Mouse (Mus musculus): ENCODE measurements around the gene Syce3.
A peak's percentile ranks its signal among the peaks of the same experiment; 100 is the strongest.

Gene Syce3

DNA sequence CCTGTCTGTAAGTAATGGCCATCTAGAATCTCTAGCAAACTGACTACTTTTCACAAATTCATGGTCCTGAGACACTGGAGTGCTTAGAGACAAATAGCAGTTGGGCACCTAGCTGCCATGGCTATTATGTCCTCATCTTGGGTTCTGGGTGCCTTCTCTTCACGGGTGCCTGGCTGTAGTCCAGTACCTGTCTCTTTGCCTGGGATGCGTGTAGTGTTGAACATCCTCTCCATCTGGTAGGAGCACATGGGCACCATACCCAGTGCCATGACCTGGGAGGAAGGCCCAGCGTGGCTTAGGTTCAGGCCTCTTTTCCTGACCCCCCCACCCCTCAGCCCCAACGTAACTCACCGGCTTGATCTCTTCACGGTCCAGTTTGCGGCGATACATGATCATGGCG is 11.6 kb upstream of the Syce3 start:
- no peak for DNase-seq (ENCODE audit: low spot score)

DNA sequence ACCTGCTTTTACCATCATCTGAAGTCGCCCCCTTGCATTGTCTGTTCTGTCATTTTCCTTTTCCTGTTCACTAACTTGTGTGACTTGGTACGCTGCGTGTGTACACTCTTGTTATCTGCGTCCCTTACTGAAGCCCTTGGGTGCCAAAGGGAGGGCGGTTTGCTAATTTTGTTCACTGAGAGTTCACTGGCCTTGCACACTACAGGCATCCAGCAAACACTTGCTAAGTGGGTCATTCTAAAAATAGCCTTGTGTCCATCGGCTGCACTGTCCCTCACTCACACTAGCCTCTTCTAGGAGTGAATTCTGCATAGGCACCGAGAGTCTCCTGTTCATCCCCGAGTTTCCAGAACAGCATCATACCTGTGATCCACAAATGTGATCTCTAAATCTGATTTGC is 5.0 kb upstream of the Syce3 start:
- DNase-seq (ENCODE audit: low spot score), result no peak

DNA sequence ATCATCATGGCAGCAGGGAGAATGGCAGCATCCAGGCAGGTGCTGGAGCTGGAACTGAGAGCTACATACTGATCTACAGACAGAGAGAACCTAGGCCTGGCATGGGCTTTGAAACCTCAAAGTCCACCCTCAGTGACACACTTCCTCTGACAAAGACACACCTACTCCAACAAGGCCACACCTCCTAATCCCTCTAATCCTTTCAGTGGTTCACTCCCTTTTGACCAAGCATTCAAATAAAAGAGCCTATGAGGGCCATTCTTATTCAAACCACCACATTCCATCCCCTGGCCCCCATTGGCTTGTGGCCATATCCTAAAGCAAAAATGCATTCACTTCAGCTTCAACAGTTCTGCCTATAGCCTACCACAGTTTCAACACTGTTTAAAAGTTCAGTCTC is 3.6 kb downstream of the Syce3 start:
- no peak for DNase-seq (ENCODE audit: low spot score)

DNA sequence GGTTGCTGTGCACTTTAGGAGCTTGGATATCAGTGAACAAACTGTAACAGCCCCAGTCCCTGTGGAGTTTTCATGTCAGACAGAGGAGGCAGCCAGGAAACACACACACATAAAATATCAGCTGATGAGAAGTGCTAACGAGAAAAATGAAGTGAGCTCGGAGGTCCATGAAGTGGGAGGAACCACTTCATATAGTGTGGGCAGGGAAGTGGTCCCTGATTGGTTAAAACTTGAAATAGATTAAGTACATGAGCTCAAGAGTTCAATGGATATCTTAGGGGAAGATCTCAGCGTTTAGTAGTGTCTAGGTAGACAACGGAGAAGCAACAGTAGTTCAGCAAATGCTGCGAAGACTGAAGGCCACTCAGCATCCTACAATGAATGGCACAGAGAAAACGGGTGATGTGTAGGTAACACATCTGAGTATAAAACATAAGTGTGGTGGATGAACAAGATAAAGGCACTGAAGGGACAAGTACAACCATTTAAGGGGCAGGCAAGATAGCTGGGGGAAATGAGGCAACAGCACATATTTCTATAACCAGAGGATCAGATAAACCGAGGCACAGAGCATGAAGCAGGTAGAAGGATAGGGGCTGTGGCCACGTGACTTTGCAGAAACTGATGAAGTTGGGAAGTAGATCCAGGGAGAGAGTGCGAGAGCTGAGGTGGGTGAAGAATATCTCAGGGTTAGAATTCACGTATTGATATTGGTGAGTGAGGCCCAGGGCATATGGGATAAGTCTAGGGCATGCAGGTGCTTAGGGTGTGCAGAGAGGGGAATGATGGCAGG is 5.3 kb downstream of the Syce3 start:
- DNase-seq (ENCODE audit: low spot score), result no peak

DNA sequence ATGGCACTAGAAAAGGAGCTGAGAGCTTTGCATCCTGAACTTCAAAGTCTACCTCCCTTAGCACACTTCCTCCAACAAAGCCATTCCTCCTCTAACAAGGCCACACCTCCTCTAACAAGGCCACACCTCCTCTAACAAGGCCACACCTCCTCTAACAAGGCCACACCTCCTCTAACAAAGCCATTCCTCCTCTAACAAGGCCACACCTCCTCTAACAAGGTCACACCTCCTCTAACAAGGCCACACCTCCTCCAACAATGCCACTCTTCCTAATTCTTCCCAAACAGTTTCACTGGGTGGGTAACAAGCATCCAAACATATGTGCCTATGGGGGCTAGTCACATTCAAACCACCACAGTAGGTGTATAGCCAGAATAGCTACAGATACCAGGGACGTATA is 7.8 kb downstream of the Syce3 start:
- DNase-seq (ENCODE audit: low spot score), result no peak

DNA sequence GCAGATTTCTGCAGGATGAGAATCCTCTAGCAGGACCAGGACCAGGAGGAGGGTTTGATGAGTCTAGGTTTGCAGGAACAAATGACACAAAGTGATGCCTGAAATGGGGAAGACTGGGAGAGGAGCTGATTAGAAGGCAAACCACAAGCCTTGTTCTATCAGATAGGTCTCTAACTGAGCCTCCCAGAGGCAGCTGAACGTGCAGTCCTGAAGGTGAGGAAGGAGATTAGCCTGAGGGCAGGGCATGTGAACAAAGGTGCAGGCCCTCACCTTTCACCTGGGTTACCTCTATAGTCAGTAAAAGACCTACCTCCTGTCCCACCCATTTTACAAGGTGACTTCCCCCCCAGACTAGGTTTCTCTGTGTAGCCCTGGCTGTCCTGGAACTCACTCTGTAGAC is 10.6 kb downstream of the Syce3 start:
- no peak for DNase-seq (ENCODE audit: low spot score)

GRCm38 (mm10) chr15:89398146-89398545 is 12.2 kb downstream of the Syce3 start:
- DNase-seq (ENCODE audit: low spot score), result no peak

DNA sequence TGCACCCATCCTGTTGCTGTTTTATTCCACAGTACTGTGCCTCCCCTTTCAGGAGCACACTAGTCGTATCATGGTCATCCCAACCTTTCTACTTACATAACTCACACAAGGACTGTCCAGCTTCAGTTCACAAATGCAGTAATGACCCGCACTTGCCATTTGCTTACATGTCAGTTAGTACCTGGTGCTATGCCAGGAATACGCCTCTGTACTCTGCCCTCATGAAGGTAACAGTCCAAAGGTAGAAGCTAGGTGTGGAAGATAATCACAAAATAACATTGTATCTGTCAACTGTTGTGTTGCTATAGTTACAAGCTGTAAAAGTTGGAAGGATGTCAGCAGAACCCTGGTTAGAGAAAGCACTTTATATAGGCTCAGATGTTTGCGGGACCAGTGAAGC is 13.4 kb downstream of the Syce3 start:
- DNase-seq (ENCODE audit: low spot score), result no peak

DNA sequence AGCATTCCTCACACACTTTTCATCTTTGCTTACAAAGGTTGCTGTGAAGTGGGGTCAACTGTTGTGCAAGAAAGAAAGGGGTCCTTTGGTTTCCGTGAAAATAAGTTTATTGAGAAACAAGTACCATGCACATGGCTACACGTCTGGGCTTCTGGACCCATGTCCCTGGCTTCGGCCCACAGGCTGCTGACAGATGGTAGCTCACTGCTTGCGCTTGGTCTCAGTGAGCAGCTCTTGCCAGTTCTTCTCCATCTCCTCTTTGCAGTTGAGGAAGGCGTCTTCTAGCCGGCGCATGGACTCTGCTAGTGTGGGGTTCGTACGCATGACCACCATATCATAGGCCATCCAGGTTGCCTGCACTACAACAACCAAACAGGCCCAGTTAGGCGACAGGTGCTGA is 20.2 kb downstream of the Syce3 start:
- DNase-seq (ENCODE audit: low spot score), result no peak

GRCm38 (mm10) chr15:89387127-89387526 is 23.2 kb downstream of the Syce3 start:
- DNase-seq (ENCODE audit: low spot score), result no peak

DNA sequence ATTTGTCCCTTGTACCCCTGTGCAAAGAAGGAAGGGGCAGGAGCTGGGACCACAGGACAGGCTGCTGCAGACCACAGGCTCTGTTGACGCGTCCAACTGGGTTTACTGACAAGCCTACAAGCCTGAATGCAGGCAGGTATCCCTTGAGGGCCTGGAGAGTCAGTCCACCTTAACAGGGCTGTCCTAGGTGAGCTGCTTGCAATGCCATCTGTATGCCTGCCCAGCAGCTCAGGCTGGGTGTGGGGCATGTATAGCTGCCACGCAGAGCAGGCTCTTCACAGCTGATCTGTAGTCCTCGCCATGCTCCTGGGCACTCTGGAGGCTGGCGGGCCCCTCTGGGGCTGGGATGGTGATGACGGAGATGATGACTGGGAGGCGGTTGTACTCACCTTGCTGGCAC is 25.7 kb downstream of the Syce3 start, which contains the start of gene Klhdc7b:
Gene Klhdc7b, plus strand, starts transcription at position 301 of the 400 bp plus-strand sequence.
- DNase-seq (ENCODE audit: low spot score), result no peak

DNA sequence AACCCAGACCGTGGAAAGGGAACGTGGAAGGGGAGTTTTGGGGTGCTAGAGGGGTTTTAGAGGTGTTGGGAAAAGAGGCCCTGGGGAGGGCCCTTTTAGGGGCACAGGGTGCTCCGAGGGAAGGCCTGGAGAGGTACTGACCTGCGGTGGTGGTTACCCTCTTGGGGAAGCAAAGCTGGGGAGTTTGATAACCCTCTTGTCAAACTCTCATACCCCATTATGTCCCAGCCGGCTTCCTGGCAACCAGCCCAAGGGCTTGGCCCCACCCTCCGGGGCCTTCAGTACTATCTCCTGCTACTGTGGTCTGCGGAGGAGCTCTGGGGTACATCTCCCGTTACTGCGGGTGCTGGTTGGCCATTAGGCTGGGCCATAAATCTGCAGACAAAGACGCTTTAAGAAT is 30.9 kb downstream of the Syce3 start:
- no peak for DNase-seq (ENCODE audit: low spot score)

DNA sequence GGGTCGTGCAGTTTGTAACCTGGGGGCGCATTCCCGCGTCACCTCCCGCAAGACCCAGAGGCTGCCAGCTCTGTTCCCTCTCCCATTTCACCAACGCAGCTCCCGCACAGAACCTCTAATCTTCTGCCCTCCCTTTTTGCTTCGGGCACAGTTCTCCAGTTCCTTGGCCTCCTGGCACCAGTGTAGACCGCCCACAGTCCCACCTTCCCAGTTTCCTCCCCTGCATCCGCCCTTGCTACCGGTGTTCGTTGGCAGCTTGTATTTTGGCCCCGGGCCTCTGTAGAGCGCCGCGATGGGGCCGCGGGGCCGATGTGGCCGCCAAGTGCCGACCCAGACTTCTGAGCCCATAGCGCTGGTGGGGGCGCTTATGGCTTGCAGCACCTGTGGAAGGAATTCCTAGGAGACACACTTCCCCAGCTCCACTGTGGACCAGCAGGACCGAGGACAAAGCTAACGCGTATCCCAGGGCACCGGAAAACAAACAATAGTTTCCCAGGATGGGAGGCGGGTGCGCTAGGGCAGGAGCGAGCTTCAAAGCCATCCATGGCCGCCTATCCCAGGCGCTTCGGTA is 31.4 kb downstream of the Syce3 start, which contains the start of gene Odf3b:
Gene Odf3b, minus strand, starts transcription at position 452 of the 571 bp plus-strand sequence.
- DNase-seq (ENCODE audit: low spot score), result no peak

- no peak for DNase-seq (ENCODE audit: low spot score)
Observed at GRCm38 (mm10) chr15:89377938-89378828, 32.1 kb downstream of the Syce3 start.

DNA sequence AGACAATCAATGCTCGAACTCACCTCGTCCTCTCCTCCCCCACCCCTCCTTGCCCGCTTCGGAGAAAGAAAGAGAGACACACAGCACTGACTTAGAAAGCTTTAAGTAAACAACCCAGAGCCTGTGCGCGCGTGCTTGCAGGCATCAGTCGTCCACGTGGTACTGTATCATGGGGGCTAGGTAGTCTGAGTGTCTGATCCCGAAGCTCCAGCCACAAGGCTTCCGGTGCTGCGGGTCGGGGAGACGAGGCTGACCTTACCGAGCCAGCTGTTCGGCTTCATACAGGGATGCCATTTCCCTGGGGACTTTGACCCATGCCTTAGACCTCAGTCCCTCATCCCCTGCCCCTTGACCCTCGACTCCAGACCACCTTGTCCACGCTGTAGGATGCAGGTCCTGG is 32.9 kb downstream of the Syce3 start:
- DNase-seq (ENCODE audit: low spot score), result no peak

GRCm38 (mm10) chr15:89376957-89377356 is 33.3 kb downstream of the Syce3 start, which contains the start of gene Tymp:
Gene Tymp (minus strand): TSS chr15:89377039.
- no peak for DNase-seq (ENCODE audit: low spot score)

DNA sequence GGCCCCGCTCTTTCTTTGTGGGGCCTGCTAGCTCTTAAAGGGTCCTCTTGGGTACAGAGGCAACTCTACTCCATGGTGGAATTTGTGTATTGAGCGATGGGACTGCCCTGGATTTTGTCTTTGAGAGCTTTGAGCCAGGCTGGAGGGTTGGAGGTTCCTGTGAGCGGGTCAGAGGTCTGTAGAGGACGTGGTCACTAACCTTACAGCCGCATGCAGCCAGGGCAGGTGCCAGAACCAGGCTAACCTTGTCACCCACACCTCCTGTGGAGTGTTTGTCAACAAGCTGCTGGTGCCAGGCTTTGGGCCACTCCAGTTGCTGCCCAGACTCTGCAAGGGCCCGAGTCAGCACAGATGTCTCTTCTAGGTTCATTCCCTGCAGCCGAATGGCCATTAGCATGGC is 34.3 kb downstream of the Syce3 start:
- no peak for DNase-seq (ENCODE audit: low spot score)

GRCm38 (mm10) chr15:89374801-89375534 is 35.3 kb downstream of the Syce3 start:
- no peak for DNase-seq (ENCODE audit: low spot score)

GRCm38 (mm10) chr15:89374340-89374739 is 36.0 kb downstream of the Syce3 start:
- no peak for DNase-seq (ENCODE audit: low spot score)

- DNase-seq (ENCODE audit: low spot score), result peak; percentile 73
Observed at GRCm38 (mm10) chr15:89373762-89374248, 36.5 kb downstream of the Syce3 start, which contains the start of gene Sco2. Gene Sco2 (minus strand): TSS chr15:89373846.

DNA sequence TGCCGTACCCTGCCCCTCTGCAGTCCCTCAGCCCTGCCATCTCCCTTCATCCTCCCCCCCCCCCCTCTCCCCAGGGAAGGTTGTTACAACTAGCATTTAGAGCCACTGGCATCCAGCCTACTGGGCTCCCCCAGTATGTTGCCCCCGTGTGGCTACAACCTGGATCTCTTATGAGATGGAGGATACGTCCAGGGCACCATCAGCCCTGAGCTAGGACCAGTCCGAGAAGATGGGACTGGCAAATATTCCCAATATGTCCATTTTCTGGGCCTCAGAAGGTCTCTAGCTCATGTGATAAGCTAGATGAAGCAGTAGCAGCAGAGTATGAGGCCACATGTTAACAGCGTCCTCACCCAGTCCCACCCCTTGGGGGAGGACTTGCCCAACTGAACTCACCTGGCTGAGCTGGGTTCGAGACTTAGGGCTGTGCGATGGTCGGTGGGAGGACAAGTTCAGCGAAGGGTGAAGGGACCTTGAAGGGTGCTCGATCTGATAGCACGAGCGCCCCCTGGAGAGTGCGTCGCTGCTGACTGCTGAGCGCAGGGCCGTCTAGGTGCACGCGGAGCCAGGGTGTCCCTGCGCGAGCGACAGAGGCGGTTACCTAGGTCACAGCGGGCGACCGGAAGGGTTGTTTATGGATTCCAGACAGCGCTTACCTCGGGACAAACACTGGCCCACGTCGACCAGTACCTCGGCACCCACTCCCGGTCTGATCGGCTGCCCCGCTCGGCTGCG is 37.1 kb downstream of the Syce3 start:
- peak; percentile 63 for DNase-seq (ENCODE audit: low spot score)

Data from ovary, adult 18-20 months (tissue).